Mouse (Mus musculus): ENCODE data around the gene Ppip5k2.

DNA sequence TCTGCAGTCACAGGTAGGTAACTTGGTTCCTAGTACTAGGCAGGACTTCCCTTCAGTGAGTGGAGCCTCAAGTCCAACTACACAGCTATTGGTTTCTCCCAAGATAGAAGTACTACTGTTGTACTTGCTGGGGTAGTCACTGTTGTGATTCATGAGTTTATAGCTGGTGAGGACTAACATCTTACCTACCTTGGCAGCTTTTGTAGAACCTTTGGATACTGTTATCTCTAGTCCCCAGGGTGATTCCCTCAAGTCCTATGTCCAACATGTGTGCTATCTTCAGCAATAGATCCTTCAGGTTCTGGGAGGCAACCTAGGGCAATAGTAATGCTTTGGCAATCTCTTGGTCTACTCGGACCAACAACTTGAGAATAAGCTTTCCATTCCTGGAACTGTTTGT is 65.6 kb downstream of the Ppip5k2 start:
- no peak for TF ChIP-seq CTCF (IDR thresholded peaks at IDR 0.05)
- TF ChIP-seq EP300 (IDR thresholded peaks at IDR 0.05): no peak

Data from lung, postnatal 0 days (tissue).